Mouse (Mus musculus) CD8-positive naive resting alpha-beta T cell, adult 57 days (primary cell): ENCODE results near the gene Gm5941. TPM values are rescaled to one million over a fixed set of nuclear protein-coding genes. Genes with fewer than 3 reads are reported as not detected.

ENCODE experiments used
- total RNA-seq: library from RNA; stranded (reverse); gene quantifications from one replicate; pipeline ENCODE4 v1.2.4, GENCODE M21; 2023

Gene Gm5941
- total RNA-seq: not detected

DNA sequence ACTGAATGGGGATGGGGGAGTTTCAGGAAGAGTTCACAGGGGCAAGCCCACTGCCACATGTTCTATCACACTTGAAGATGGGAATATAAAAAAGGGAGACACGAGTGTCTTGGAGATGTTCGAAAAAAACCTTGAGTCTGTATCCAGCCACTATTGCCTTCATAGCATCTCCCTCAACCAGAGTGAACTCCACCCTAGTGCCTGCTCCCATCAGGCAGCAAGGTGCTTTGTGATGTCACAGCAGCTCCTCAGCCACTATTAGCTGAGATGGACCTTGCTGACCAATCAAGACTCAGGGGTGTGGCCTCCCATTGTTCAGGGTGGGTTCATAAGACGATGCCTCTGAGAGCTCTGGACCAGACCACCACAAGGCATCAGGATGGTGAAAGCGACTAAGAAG lies at the start of gene Gm5941:
Gene Gm5941 (plus strand): TSS at position 301 of the 400 bp plus-strand sequence.

Other genes starting within 250 kb of the Gm5941 start
- not detected for gene Mageb18, start 109.6 kb downstream of the Gm5941 start, total RNA-seq